Mouse (Mus musculus) cerebral cortex, adult 2 months (tissue): Measurements from ENCODE around the gene Klf3.

Experiments
- WGBS: fragments of 180-500 bp; shearing (Covaris S2); methylation state at CpG from one replicate; pipeline ENCODE4 v1.1.7; 2018; 5-methylcytosine and 5-hydroxymethylcytosine counted together

Klf3 gene

DNA sequence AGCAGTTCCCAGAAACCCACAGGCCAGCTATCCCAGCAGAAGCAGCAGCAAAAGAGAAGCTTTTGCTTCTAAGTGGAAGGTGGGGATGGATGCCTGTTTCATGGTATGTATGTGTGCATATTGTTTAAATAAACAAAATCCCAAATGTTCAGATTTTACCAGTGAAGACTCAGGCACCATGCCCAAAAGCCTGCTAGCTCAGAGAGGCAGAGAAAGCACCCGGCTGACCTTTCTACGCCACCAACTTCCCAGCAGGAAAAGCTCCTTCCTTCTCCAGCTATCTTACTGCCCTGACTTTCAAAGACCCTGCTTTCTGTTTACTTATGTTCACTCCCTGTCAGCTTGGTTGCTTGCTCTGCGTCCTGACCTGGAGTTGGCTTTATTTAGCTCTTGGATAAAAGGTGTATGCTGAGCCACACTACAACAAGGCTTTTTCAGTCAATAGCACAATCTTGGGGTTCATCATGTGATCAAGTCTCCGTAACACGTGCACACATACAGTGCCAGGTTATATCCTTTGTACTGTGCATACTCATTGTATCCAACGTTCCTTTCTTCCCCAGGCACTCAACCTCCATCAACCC lies 35.9 kb downstream of the Klf3 start:
- WGBS = 70% methylated on average over 6 of the region's 6 CpGs

DNA sequence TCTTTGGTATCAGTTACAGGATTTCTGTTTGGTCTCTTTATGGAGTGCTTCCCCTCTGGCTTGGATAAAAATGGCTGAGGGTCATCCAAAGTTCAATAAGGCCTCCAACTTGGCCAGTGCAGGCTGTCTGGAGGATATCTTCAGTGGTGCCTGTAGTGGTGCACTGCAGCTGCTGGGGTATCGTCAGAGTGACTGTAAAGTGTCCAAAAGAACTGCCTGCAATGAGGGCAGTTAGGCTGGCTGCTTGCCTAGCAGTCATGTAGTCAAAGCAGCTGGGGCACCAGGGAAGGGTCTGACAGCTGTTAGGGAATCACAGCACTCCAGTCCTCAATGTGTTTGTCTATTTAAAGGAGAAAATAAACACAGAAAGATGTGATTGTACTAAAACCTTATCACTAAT lies 36.9 kb downstream of the Klf3 start:
- WGBS = 57% methylated on average over 1 of the region's 1 CpGs

DNA sequence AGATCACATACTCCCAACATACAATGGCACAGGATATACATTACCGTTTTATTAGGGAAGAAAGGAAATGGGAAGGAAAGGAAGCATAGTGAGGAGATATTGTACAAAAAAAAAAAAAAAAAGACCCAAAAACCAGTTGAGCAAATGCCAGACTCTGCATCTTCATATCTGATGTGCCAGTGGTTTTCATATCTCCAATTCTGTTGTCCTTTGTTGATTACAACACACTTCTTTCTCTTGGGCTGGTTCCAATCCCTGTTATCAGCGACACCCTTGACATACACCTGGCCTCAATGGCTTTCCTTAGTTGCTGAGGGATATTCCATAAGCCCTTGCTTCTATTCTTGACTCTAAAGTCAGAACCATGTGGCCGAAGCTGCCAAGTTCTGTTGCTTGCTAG lies 41.4 kb downstream of the Klf3 start:
- WGBS = 91% methylated on average over 3 of the region's 3 CpGs

DNA sequence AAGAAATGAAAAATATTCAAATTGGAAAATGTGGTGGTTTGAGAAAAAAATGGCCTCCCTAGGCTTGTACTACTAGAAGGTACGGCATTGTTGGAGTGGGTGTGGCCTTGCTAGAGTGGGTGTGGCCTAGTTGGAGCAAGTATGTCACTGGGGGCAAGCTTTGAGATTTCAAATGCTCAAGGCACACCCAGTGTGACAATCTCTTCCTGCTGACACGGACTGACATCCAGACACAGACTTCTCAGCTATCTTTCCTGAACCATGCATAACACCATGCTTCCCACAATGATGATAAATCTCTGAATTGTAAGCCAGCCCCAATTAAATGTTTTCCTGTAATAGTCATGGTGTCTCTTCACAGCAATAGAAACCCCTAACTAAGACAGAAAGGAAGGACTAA lies 44.1 kb downstream of the Klf3 start:
- WGBS = 93% methylated on average over 2 of the region's 2 CpGs

DNA sequence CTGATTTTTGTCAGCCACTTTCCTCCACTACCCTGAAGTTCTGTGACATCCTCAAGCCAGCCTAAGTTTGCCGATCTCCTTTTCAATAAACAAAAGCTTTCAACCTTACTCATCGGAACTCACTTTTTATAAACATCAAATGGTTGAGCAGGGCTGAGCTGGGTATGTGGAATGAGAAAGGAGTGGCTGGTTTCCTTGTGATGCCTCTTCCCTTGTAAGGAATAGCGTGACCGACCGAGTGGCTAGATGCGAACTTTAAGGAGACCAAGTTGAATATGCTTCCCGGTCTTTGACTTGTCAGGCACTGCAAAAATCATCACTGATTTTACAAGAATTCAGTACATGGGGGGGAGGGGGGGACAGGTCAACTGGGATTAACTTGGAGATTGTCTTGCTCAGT lies 46.7 kb downstream of the Klf3 start:
- WGBS = 83% methylated on average over 7 of the region's 7 CpGs

DNA sequence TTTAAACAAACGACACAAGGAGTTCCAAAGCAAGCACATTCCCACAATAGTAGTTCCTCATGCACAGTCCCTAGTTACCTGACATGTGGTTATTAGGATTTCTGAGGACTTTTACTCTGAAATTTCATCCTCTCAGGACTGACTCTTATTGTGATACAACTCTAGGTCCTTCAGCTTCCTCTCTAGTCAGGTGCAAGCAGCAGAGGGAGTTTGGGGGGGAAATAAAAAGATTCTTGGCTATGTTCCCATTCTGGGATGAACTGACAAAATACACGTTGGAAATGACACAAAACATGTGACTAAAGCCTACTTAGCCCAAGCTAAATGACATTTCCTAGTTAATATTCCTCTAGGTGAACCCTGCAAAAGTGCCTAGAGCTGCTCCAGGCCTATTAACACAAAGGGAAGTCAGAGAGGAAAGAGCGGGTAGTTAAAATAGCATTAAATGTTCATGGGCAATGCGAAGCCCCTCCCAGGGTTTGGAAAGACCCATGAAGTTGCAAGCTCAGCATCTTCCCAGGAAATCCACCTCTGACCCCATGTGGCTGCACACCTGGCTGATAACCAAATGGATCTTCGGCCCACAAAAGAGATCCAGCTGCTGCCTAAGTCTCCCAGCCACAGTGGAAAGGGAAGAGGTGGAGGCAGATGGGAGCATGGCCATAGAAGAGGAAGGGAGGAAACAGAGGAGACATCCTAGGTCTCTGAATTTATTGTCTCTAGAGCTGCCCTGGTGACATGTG lies 49.6 kb downstream of the Klf3 start:
- WGBS = 55% methylated on average over 5 of the region's 5 CpGs

DNA sequence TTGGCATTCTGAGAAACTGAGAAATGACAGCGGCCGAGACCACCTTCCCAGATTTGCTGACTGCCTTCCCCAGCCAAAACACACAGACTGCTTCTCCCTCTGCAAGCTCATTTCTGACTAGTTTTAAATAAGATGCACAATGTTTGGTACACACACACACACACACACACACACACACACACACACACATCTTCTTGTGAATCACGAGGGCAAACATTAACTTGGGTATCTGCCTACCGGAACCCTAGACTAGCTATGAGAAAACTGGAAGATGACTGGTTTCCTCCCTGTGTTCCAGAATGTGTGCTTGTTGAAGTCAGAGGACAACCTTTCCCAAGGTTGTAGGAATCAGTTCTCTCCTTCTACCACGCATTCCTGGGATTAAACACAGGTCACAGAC lies 50.2 kb downstream of the Klf3 start:
- WGBS = 86% methylated on average over 5 of the region's 5 CpGs

DNA sequence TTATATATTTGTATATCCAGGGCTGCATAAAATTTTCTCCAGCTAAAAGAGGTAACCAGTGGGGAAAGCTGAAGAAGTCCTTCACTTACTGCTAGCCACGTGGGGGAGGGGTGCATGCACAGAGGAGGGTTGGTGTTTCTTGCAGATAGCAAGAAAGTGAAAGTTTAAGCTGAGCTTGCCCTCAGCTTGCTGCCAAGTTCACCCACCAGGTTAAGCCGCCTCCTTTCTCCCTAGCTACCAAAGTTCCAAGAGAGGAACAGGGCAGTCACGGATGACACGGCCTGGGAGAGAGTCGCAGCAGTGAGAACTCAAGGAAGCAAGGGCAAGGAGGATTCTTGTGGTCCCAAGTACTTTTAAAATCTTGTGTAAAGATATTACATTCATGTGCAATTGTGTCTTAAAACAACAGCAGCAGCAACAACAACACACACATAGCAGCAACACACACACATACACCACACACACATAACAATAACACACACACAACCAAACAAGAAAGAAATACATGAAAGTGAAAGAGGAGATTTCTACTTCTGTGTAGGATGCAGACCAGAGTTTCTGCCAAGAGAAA lies 57.8 kb downstream of the Klf3 start:
- 68% methylated on average over 5 of the region's 5 CpGs for WGBS

DNA sequence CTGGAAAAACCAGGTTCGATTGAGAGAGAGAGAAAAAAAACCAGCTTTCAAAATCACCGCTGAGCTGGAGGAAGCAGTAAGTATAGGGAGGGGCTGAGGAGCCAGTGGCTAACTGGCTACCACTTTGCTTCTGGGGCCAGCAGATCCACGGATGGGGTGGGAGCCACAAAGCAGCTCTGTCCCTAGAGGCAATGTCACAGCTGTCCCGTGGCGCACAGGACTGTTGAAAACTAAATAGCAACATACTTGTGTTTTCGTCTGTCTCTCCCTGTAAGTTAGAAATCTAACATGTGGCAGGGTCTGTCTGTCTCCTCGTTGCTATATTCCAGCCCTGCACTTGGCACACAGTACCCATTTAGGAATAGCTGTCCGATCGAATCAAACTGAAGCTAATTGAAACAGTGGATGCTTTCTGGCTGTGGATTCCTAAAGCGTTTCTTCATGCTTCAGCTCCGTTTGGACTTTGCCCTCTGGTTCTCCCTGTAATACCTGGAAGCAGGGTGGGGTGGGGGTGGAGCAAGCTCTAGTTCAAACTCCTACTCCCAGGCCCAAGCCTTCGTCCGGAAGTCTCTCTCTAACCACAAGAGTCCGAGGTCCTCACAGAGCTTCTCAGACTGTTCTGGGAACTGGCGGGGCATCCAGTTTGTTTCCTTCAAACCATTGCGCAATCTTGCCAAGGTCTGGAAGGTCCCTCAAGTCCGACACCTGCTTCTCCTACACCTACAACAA lies 58.4 kb downstream of the Klf3 start:
- 32% methylated on average over 17 of the region's 17 CpGs for WGBS

DNA sequence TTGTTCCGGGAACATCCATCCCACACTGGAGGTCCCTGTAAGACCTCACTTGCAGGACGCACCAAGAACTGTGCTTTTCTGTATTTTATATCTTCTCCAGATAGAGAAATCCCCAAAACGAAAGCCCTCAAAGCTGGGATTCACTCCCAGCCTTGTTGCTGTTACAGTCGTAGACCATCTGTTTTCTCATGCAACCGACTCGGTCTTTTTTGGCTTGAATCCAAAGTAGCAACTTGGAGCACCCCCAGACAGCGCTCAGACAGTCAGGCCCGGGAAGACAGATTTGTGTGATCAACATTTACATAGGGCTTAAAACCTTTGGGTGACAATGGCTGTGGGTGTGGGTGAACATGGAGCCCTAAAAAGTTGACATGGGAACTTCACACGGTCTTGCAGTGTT lies 59.1 kb downstream of the Klf3 start:
- WGBS = 27% methylated on average over 9 of the region's 9 CpGs

DNA sequence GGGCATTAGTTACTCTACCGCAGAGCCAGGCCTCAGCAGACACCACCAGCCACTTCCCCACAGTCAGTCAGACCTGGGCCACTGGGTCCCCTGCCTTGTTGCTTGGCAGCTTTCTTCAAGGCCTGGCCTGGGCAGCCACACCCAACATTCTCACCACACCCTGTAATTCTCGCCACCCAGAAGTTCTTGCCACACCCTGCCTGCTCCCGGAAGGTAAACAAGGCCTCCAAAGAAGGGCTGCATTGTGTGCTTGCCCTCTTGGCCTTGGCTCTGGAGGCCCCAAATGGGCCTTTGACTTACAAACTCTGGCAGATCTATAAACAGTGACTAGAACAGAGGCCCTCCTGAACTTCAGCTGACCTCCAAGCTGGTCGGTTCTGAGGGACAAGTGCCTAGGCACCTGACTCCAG lies 61.5 kb downstream of the Klf3 start:
- WGBS = 67% methylated on average over 4 of the region's 4 CpGs

DNA sequence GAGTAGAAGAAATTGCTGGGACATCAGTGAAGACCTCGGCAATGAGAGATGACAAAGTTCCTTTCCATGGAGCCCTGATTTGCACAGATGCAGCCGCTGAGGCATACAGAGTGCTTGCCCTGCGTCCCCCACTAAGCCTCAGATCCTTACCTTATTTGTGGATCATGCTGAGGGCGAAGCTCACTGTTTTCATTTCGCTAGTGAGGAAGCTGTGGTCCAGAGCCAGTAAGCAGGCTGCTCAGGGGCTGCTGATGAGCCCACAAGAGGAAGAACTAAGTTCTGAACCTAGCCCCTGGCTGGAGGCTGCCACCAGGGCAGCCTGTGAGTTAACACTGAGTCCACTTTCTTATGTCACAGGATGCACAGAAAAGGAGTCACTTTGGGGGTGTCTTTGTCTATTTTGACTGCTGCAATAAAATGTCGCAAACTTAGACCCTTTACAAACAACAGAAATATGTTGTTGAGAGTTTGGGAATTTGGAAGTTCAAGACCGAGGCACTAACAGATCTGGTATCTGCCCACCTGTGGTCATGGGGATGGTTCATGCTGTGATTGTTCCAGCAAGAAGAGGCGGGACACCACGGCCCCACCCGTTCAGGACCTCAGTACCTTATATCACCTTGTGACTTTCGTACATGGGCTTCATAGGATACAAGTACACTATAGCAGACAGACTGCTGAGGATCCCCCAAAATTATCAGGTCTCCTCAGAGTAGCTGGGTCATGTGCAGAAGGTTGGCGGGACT lies 62.2 kb downstream of the Klf3 start:
- WGBS = 89% methylated on average over 12 of the region's 12 CpGs

DNA sequence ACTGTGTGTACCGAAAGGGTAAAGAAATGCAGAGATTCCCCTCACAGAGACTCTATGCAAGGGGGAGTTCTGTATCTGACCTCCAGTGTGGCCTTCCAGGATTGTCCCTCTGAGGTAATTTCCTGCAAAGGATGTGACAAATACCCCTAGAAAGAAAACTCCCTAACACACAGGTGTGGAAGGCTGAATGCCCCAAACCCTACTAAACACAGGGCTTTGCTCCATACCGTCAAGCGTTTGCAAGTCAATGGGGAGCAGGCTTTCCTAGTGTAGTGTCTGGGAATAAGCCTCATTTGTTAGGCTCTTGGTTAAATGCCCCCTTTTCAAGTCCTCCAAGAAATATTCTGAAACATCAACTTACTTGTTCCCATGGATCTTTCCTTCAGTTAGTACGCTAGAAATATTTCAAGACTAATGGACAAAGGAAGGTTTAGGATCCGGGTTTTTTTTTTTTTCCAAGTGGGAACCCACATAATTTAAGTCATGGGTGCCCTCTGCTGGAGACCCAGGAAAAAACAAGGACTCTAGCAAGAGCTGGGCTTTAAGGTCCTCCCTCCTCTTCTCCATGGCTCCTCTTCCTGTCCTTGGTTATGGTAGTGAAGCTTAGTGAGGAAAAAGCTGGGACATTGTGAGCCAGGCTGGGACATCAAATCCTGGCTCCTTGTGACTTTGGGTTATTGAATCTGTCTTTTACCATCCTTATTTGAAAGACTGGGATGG lies 63.3 kb downstream of the Klf3 start:
- 41% methylated on average over 5 of the region's 5 CpGs for WGBS

DNA sequence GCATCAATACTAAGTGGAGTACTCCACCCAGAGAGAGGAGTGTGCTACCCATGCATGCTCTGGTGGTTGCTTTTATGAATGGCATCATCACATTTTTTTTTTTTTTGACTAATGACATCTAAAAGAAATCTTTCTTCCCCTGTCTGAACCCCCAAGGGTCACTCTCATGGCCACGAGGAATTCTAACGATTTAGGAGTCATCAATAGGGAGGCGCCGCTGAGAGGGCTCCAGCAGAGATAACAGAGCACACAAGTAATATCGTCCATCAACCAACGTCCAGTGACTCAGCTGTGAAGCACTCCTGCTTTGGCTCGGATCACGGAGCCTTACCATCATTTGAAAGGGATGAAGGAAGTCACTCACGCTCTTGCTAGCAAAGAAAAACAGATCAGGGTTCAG lies 63.9 kb downstream of the Klf3 start:
- WGBS = 79% methylated on average over 9 of the region's 9 CpGs

DNA sequence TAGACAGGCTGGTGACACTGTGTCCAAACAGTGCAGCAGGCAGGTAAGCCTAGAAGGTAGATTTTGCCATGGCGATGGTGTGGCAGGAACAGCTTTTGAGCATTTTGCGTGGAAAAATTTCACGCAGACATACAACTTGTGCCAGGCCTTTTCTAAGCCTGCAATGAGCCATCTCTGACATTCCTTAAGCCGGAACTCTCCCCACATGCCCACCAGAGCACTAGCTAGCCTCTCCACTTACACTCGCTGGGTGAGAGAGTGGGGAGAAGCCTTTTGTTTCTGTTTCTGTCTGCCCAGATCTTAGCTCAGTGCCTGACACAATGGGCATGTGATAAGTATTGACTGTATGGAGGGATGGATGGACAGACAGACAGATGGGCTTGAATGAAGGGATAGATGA lies 64.4 kb downstream of the Klf3 start:
- WGBS = 85% methylated on average over 5 of the region's 5 CpGs

DNA sequence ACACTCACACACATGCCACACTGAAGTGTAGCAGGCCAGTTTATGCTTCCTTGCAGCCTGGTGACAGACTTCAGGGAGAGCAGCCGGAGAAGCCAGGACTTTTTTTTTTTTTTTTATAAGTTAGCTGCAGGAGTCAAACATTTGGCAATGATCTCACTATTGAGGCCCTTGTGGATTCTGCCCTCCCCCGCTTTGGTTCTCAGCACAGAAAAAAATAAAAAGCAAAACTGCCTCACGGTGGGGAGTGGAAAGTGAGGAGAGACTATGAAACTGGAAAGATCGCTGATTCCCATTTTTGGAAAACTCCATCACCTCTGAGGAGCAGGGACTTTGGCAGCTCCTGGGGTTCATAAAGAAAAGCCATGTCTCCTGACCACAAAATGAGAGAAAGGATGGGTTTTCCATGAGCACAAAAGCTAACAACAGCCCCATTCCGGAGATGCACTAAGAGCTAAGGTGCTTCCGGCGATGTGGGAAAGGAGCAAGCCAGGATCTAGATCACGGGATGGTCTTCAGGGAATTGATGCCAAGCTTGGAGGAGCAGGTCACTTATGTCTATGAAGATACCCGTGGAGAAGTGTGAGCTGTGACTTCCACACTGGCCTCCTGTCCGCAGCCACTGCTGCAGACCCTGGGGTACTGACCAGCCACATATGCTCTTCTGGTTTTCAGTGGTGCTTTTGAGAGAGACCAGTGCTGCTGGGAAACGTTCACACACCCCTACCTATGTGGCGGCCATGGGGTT lies 73.1 kb downstream of the Klf3 start:
- WGBS = 73% methylated on average over 12 of the region's 12 CpGs

DNA sequence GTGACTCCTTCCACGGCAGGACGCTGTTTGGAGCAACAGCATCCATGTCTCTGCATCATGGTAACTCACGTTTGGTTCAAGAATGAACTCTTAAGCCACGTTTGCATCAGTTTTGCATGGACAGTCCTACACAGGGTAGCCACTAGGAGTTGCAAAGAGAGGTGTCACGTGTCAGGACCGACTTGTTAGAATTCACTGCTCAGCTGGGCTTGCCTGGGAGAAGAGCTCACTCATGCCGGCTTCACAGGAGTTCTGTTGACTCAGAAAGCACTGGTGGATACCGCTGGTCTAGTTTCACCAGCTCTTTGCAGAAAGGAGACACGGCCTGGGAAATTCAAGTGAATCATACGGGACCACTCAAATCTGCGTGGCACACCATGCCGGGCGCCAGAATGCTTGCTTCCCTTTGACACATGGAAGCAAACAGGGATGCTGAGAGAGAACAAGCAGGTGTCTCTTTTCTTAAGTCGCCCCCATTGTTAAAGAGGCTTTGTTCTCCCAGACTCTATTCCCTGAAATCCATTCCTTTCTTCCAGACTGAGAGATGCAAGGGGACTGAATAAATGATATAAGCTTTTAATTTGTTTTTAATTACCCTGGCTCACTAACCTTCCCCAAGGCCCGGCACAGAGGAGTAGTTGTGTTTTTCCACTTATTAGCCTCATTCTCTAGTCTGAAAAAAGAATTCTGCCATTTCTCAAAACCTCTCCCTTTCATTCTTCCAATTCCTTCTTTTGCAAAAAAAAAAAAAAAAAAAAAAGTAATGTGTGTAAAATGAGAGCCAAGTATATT lies 74.2 kb downstream of the Klf3 start:
- 44% methylated on average over 15 of the region's 15 CpGs for WGBS

DNA sequence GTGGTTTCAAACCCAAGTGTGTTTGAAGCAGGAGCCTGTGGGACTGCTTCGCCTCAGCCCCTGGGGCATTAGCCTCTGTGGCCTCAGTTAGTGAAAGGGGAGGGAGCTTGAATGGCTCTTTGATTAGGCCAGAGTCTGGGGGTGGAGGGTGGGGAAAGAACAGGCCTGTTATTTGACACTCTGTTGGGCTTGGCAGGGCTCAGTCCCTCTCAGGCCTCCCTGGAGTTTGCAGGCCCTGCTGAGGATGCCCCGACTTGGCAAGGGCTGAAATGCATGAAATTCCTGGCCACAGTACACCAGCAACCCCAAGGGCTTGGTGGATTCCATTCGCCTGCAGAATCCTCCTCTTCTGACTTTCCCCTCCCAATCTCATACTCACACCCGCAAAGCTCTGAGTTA lies 74.8 kb downstream of the Klf3 start:
- WGBS = 63% methylated on average over 4 of the region's 4 CpGs

DNA sequence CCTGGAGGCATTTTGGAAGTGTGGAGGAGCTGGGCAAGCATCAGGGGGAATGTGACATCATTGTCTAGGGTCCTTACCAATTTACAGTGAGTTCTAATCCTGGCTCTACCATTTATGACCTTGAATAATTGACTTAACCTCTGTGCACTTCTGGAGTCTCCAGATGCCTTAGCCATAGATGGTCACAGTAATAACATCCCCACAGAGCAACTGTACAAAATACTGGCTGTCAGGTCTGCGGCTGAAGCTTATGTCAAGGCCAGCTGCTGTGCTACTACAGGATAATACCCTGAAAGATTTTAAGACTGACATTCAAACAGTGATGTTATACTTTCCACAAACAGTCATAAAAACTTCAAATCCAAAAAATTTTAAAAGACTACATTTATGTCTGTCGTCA lies 75.3 kb downstream of the Klf3 start:
- 80% methylated on average over 2 of the region's 2 CpGs for WGBS

DNA sequence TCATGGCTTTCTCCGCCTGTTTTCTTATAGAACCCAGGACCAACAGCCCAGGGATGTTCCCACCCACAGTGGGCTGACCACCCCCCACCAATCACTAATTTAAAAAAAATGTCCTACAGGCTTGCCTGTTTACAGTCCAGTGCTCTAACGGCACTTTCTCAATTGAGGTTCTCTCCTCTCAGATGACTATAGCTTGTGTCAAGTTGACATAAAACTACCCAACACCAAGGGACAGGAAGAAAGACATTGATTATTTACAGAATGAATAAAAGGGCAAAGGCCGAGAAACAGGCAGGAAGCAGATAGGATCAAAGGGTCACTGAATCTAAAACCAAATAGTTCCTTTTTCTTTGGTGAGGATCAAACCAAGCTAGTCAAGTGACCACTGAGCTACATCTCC lies 76.1 kb downstream of the Klf3 start:
- WGBS = 89% methylated on average over 3 of the region's 3 CpGs
